Mouse (Mus musculus) midbrain, postnatal 0 days (tissue): ENCODE data around the gene Vmn1r169. TPM values are rescaled to one million over a fixed set of nuclear protein-coding genes. Genes with fewer than 3 reads are reported as not detected.
"Not testable (repeated sequence)": the region's sequence is repeated elsewhere in the genome, so short reads cannot be mapped to it uniquely, and the experiment has no call there.

ENCODE experiments used
- ATAC-seq: fragments of 200-750 bp; cut with Nextera tagmentation; 2 replicates; pipeline ENCODE4 v1.8.0; 2017; ENCODE audit warnings: moderate number of reproducible peaks, mild to moderate bottlenecking, moderate TSS enrichment, moderate library complexity; ENCODE audit not compliant: low FRiP score
- DNase-seq: peaks from one replicate; pipeline ENCODE4 v3.0.0-alpha.2; 2015; ENCODE audit warnings: low spot score
- H3K27ac ChIP-seq: fragments of 300-500 bp; sonication (generic); 2 replicates; pipeline ENCODE4 v1.5.1; 2014; ENCODE audit warnings: low read depth, mild to moderate bottlenecking, low read length, mixed read lengths
- H3K27me3 ChIP-seq: fragments of 300-500 bp; sonication (generic); 2 replicates; pipeline ENCODE4 v1.6.1; 2014; ENCODE audit warnings: low read length, control low read depth, mixed read lengths; ENCODE audit not compliant: insufficient read depth
- H3K36me3 ChIP-seq: fragments of 300-500 bp; sonication (generic); 2 replicates; pipeline ENCODE4 v1.6.1; 2014; ENCODE audit warnings: low read length, control low read depth, mixed read lengths; ENCODE audit not compliant: insufficient read depth
- H3K4me1 ChIP-seq: fragments of 300-500 bp; sonication (generic); 2 replicates; pipeline ENCODE4 v1.6.1; 2014; ENCODE audit warnings: mild to moderate bottlenecking, control low read depth, antibody characterized with exemption, low read length, mixed read lengths; ENCODE audit not compliant: insufficient read depth
- H3K4me2 ChIP-seq: fragments of 300-500 bp; sonication (generic); 2 replicates; pipeline ENCODE4 v1.6.1; 2014; ENCODE audit warnings: low read depth, mild to moderate bottlenecking, low read length, mixed read lengths; ENCODE audit not compliant: poor library complexity, severe bottlenecking
- H3K4me3 ChIP-seq: fragments of 300-500 bp; sonication (generic); 2 replicates; pipeline ENCODE4 v1.5.1; 2014; ENCODE audit warnings: low read depth, mild to moderate bottlenecking, low read length, moderate library complexity
- H3K9ac ChIP-seq: fragments of 300-500 bp; sonication (generic); replicated peaks from 2 replicates; pipeline ENCODE4 v1.6.1; 2014; ENCODE audit warnings: mild to moderate bottlenecking, low read length, moderate library complexity, mixed read lengths; ENCODE audit not compliant: poor library complexity, severe bottlenecking
- H3K9me3 ChIP-seq: fragments of 300-500 bp; sonication (generic); 2 replicates; pipeline ENCODE4 v1.6.1; 2016; ENCODE audit warnings: low read length, control low read depth
- WGBS: fragments of 180-500 bp; shearing (Covaris S2); extraction: QIAGEN DNeasy Blood & Tissue Kit; methylation state at CpG from one replicate; pipeline ENCODE4 v1.1.7; 2014; 5-methylcytosine and 5-hydroxymethylcytosine counted together
- polyA plus RNA-seq: library from polyadenylated mRNA; unstranded; fragments of >200 nt; fragmentation: Nextera tagmentation; extraction: Ambion mirVana; gene quantifications from 2 replicates; pipeline ENCODE4 v1.2.1, GENCODE M21; 2015
- total RNA-seq: library from RNA; depleted of rRNA; stranded (reverse); fragments of >200 nt; gene quantifications from 2 replicates; pipeline ENCODE4 v1.2.3, GENCODE M21; 2014; rRNA removed

Gene Vmn1r169
- not detected in 2 replicates for total RNA-seq
- polyA plus RNA-seq: not detected in 2 replicates

GRCm38 (mm10) chr7:23575226-23575625, at the start of gene Vmn1r169:
Vmn1r169 (plus strand) TSS chr7:23575526.
- H3K36me3 ChIP-seq, ATAC-seq, H3K4me2 ChIP-seq, DNase-seq, H3K27ac ChIP-seq, H3K9me3 ChIP-seq, H3K27me3 ChIP-seq, H3K4me3 ChIP-seq, H3K9ac ChIP-seq, H3K4me1 ChIP-seq: not testable (repeated sequence)
- WGBS: 75% methylated on average over 1 of the region's 2 CpGs

GRCm38 (mm10) chr7:23539432-23539831, 35.9 kb upstream of the Vmn1r169 start, which contains the start of gene Vmn1r168:
Vmn1r168 (plus strand) TSS chr7:23539732.
- H3K9me3 ChIP-seq, H3K36me3 ChIP-seq, H3K9ac ChIP-seq, H3K4me2 ChIP-seq, H3K27me3 ChIP-seq, DNase-seq, ATAC-seq, H3K27ac ChIP-seq, H3K4me3 ChIP-seq, H3K4me1 ChIP-seq: not testable (repeated sequence)
- WGBS: no CpG with 5 or more reads among the region's 1 CpGs

GRCm38 (mm10) chr7:23605875-23606274, 30.5 kb downstream of the Vmn1r169 start, which contains the start of gene Vmn1r170:
Vmn1r170 (plus strand) TSS chr7:23606175.
- H3K27ac ChIP-seq, H3K36me3 ChIP-seq, H3K27me3 ChIP-seq, H3K4me2 ChIP-seq, H3K9ac ChIP-seq, H3K4me3 ChIP-seq, DNase-seq, H3K4me1 ChIP-seq, H3K9me3 ChIP-seq, ATAC-seq: not testable (repeated sequence)
- 33% methylated on average over 1 of the region's 1 CpGs for WGBS

Other genes starting within 250 kb of the Vmn1r169 start
- not detected in 2 replicates for gene Nlrp5, start 189.6 kb upstream of the Vmn1r169 start, total RNA-seq
- not detected in 2 replicates for gene Nlrp5, start 189.6 kb upstream of the Vmn1r169 start, polyA plus RNA-seq
- gene Vmn1r167, start 68.3 kb upstream of the Vmn1r169 start, total RNA-seq: not detected in 2 replicates
- gene Vmn1r167, start 68.3 kb upstream of the Vmn1r169 start, polyA plus RNA-seq: not detected in 2 replicates
- not detected in 2 replicates for gene Vmn1r168, start 35.8 kb upstream of the Vmn1r169 start, total RNA-seq
- gene Vmn1r168, start 35.8 kb upstream of the Vmn1r169 start, polyA plus RNA-seq: not detected in 2 replicates
- not detected in 2 replicates for gene Vmn1r170, start 30.6 kb downstream of the Vmn1r169 start, total RNA-seq
- not detected in 2 replicates for gene Vmn1r170, start 30.6 kb downstream of the Vmn1r169 start, polyA plus RNA-seq
- gene Vmn1r171, start 55.2 kb downstream of the Vmn1r169 start, total RNA-seq: not detected in 2 replicates
- gene Vmn1r171, start 55.2 kb downstream of the Vmn1r169 start, polyA plus RNA-seq: not detected in 2 replicates
- not detected in 2 replicates for gene Vmn1r172, start 82.8 kb downstream of the Vmn1r169 start, total RNA-seq
- not detected in 2 replicates for gene Vmn1r172, start 82.8 kb downstream of the Vmn1r169 start, polyA plus RNA-seq
- not detected in 2 replicates for gene Vmn1r173, start 125.2 kb downstream of the Vmn1r169 start, total RNA-seq
- gene Vmn1r173, start 125.2 kb downstream of the Vmn1r169 start, polyA plus RNA-seq: not detected in 2 replicates
- gene Vmn1r174, start 176.7 kb downstream of the Vmn1r169 start, total RNA-seq: not detected in 2 replicates
- not detected in 2 replicates for gene Vmn1r174, start 176.7 kb downstream of the Vmn1r169 start, polyA plus RNA-seq
- gene Vmn1r175, start 235.1 kb downstream of the Vmn1r169 start, total RNA-seq: not detected in 2 replicates
- not detected in 2 replicates for gene Vmn1r175, start 235.1 kb downstream of the Vmn1r169 start, polyA plus RNA-seq